In genomic region chr5:141207061-141207460, GRCm38 (mm10) we compare ENCODE assay signal across 15 mouse cellular contexts. TPM values are rescaled to one million over a fixed set of nuclear protein-coding genes. Genes with fewer than 3 reads are reported as not detected.
DNase-seq lines count a peak whose midpoint lies in the region.
"Had no signal": no experiment of that assay in that cellular context is flagged by ENCODE, and none has a peak within 500 bp of the region (broad histone marks: within the 10 kb centered on the region; RNA-seq: fewer than 3 reads in every experiment).

No protein-coding gene starts in this region.

- no peaks in the 10 kb centered on the region for H3K36me3 ChIP-seq in heart, embryonic 10.5 days
- H3K36me3 ChIP-seq: embryonic facial prominence, embryonic 10.5 days; forebrain, embryonic 10.5 days; hindbrain, embryonic 10.5 days; limb, embryonic 10.5 days had no signal

- H3K27ac ChIP-seq in heart, embryonic 10.5 days = no peak overlapping the region
- H3K27ac ChIP-seq: embryonic facial prominence, embryonic 10.5 days; forebrain, embryonic 10.5 days; hindbrain, embryonic 10.5 days; limb, embryonic 10.5 days had no signal

- no peak overlapping the region for H3K4me3 ChIP-seq in heart, embryonic 10.5 days
- H3K4me3 ChIP-seq: embryonic facial prominence, embryonic 10.5 days; forebrain, embryonic 10.5 days; hindbrain, embryonic 10.5 days; limb, embryonic 10.5 days; megakaryocyte, embryonic 14.5 days had no signal

- peaks cover 18% of the 10 kb centered on the region for H3K4me1 ChIP-seq in heart, embryonic 10.5 days
- H3K4me1 ChIP-seq: embryonic facial prominence, embryonic 10.5 days; hindbrain, embryonic 10.5 days; megakaryocyte, embryonic 14.5 days had no signal

- WGBS in heart, embryonic 10.5 days = 41% methylated on average over 5 of the region's 5 CpGs

- DNase-seq in retina, postnatal 1 day = peak; percentile 64
- no peak for DNase-seq in retina, embryonic 14.5 days (ENCODE audit: low spot score)
- DNase-seq in layer of hippocampus, adult 18-20 months (ENCODE audit: low spot score in 2 of 2) = peak; percentile 24 to 59
- DNase-seq in left cerebral cortex, postnatal 36 days (ENCODE audit: low spot score in 2 of 2) = peak; percentile 41 to 57
- no peak for DNase-seq in lung, postnatal 14 days
- DNase-seq in cerebellum, adult 9-11 months = no peak
- DNase-seq in heart, embryonic 10.5 days (ENCODE audit: low spot score) = no peak
- DNase-seq: kidney, adult 9 months; lung, adult 18-20 months had no signal

- intact Hi-C loops in left cerebral cortex, postnatal 36 days (cut with DNase I) = no loop called here

- no peaks in the 10 kb centered on the region for H3K27me3 ChIP-seq in heart, embryonic 10.5 days (ENCODE audit: insufficient read depth, poor library complexity, severe bottlenecking)
- H3K27me3 ChIP-seq: megakaryocyte, embryonic 14.5 days had no signal

- H3K9me3 ChIP-seq in heart, embryonic 10.5 days = no peaks in the 10 kb centered on the region
- H3K9me3 ChIP-seq: forebrain, embryonic 10.5 days; hindbrain, embryonic 10.5 days; limb, embryonic 10.5 days had no signal

RNA-seq across cellular contexts. Expression of gene Sdk1, which starts 34.2 kb away (rescaled TPM):
- total RNA-seq in layer of hippocampus, adult 18-20 months (2021) = 1 to 10 TPM; 5.4 to 5.7 TPM
- 10 to 100 TPM; 12.5 to 16.0 TPM for total RNA-seq in left cerebral cortex, postnatal 36 days (2021)
- 3.1 and 4.6 TPM in 2 replicates for polyA plus RNA-seq in heart, embryonic 10.5 days (2016; fragmentation: Nextera tagmentation; extraction: Ambion mirVana)
- total RNA-seq: granulocyte monocyte progenitor cell, adult 5-6 weeks had no signal

Comparison
In these comparisons a context has a peak if more than half of its experiments do, and no peak if none do; other contexts are left out.
1. DNase-seq: peak in retina, postnatal 1 day (single experiment), layer of hippocampus, adult 18-20 months (2 of 2) and left cerebral cortex, postnatal 36 days (2 of 2); none in retina, embryonic 14.5 days (single experiment), lung, postnatal 14 days (single experiment), cerebellum, adult 9-11 months (single experiment) and heart, embryonic 10.5 days (single experiment).